Mouse (Mus musculus) limb, embryonic 13.5 days (tissue): ENCODE results near the gene Evi5. TPM values are rescaled to one million over a fixed set of nuclear protein-coding genes. Genes with fewer than 3 reads are reported as not detected.

Experiments used
- ATAC-seq: fragments of 200-750 bp; cut with Nextera tagmentation; 2 replicates; pipeline ENCODE4 v1.8.0; 2017; ENCODE audit warnings: low read depth, moderate number of reproducible peaks, moderate TSS enrichment; ENCODE audit not compliant: low FRiP score
- H3K27ac ChIP-seq: fragments of 300-500 bp; sonication (generic); 2 replicates; pipeline ENCODE4 v1.5.1; 2015; ENCODE audit warnings: inconsistent platforms, mild to moderate bottlenecking, moderate library complexity
- H3K27me3 ChIP-seq: fragments of 300-500 bp; sonication (generic); 2 replicates; pipeline ENCODE4 v1.6.1; 2015; ENCODE audit warnings: mild to moderate bottlenecking, inconsistent platforms
- H3K36me3 ChIP-seq: fragments of 300-500 bp; sonication (generic); 2 replicates; pipeline ENCODE4 v1.6.1; 2015; ENCODE audit warnings: inconsistent platforms, mild to moderate bottlenecking, moderate library complexity
- H3K4me1 ChIP-seq: fragments of 300-500 bp; sonication (generic); 2 replicates; pipeline ENCODE4 v1.6.1; 2015; ENCODE audit warnings: inconsistent platforms
- H3K4me2 ChIP-seq: fragments of 300-500 bp; sonication (generic); replicated peaks from 2 replicates; pipeline ENCODE4 v1.6.1; 2015; ENCODE audit warnings: inconsistent platforms, mild to moderate bottlenecking, moderate library complexity
- H3K4me3 ChIP-seq: fragments of 300-500 bp; sonication (generic); 2 replicates; pipeline ENCODE4 v1.5.1; 2015; ENCODE audit warnings: moderate library complexity, mild to moderate bottlenecking, inconsistent platforms
- H3K9ac ChIP-seq: fragments of 300-500 bp; sonication (generic); 2 replicates; pipeline ENCODE4 v1.6.1; 2015; ENCODE audit warnings: mild to moderate bottlenecking, inconsistent platforms
- H3K9me3 ChIP-seq: fragments of 300-500 bp; sonication (generic); 2 replicates; pipeline ENCODE4 v1.6.1; 2016; ENCODE audit warnings: inconsistent platforms
- WGBS: fragments of 180-500 bp; shearing (Covaris S2); methylation state at CpG from one replicate; pipeline ENCODE4 v1.1.7; 2015; 5-methylcytosine and 5-hydroxymethylcytosine counted together
- polyA plus RNA-seq: library from polyadenylated mRNA; unstranded; fragments of >200 nt; fragmentation: Nextera tagmentation; extraction: Ambion mirVana; gene quantifications from 2 replicates; pipeline ENCODE4 v1.2.1, GENCODE M21; 2015

Evi5 gene
- polyA plus RNA-seq, 1 experiment from 2014 or later: 88.5 TPM

DNA sequence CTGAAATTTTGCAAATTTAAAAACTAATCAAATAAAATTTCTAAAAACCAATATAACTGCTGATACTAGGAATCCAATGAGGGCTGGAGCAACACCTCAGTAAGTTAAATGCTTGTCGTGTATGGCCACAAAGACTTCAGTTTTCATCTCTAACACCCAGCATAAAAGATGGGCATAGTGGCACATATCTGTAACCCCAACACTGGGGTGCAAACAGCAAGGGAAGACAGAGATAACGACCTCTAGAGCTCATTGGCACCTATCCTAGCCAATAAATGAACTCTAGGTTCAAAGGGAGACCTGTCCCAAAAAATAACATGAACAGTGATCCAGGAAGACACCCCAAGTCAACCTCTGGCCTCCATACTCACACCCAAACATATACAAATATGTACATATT, 82.9 kb downstream of the Evi5 start:
- Histone ChIP-seq H3K4me1 (no peaks in the 10 kb centered on the region), H3K9ac (no peak overlapping the region), H3K27ac (no peak overlapping the region), H3K36me3 (peaks cover 19% of the 10 kb centered on the region), H3K4me2 (no peak overlapping the region), H3K9me3 (no peaks in the 10 kb centered on the region), H3K27me3 (no peaks in the 10 kb centered on the region), H3K4me3 (no peak overlapping the region)
- WGBS: 85% methylated on average over 2 of the region's 2 CpGs
- ATAC-seq: no peak

DNA sequence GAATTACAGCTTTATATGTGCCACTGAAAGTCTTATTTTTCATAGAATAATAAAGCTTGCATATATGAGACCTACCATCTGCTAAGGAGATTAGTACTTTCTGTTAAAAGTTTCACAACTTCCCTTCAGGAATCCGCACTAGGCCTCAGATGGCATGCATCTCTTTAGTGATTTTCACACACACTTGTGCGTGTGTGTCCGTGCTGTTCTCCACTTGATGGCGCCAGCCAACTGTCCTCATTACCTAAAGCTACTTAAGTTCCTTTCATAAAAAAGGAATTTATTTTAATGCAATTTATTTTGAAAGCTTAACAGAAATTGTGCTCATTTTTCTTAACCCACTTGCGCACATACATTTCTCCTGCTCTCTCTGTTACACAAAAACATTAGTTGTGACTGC, 85.4 kb downstream of the Evi5 start:
- no peaks in the 10 kb centered on the region for H3K4me1 ChIP-seq
- no peak overlapping the region for H3K4me3 ChIP-seq
- ATAC-seq: no peak
- peaks cover 16% of the 10 kb centered on the region for H3K36me3 ChIP-seq
- no peak overlapping the region for H3K27ac ChIP-seq
- no peaks in the 10 kb centered on the region for H3K9me3 ChIP-seq
- WGBS: 75% methylated on average over 5 of the region's 5 CpGs
- no peaks in the 10 kb centered on the region for H3K27me3 ChIP-seq
- H3K4me2 ChIP-seq: no peak overlapping the region
- no peak overlapping the region for H3K9ac ChIP-seq

DNA sequence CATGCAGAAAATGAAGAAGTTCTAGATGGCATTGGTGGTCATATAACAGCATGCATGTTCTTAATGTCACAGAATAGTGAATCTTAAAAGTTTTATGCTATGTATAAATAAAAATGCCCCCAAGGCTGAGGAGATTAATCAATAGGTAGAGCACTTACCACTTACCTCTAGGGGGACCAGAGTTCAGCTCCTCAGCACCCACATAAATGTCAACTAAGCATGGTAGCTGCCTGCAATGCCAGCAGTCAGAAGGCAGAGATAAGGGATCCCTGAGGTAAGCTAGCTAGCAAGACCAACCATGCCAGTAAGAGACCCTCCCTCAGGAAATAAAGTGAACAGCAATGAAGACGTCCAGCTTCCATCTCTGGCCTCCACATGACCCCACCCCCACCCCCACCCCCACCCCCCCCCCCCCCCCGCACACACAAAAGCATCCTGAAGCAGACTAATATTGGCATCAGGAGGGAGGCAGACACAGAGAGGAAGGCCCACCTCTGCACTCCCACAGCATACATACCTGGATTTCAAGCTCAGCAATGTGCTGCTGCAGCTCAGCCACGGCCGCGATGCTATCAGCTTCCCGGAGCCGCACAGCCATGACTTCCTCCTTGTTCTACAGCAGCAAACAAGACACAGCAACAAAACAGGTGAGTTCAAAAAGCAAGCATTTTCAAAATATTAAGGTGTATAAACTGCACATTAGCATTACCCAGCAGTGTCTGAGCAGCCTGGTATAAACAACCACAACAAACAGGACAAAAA, 87.0 kb downstream of the Evi5 start:
- WGBS: 75% methylated on average over 7 of the region's 7 CpGs
- H3K27me3 ChIP-seq: no peaks in the 10 kb centered on the region
- peaks cover 18% of the 10 kb centered on the region for H3K36me3 ChIP-seq
- H3K4me1 ChIP-seq: no peaks in the 10 kb centered on the region
- H3K9ac ChIP-seq: no peak overlapping the region
- no peaks in the 10 kb centered on the region for H3K9me3 ChIP-seq
- no peak overlapping the region for H3K4me3 ChIP-seq
- no peak overlapping the region for H3K27ac ChIP-seq
- no peak overlapping the region for H3K4me2 ChIP-seq
- ATAC-seq: no peak

DNA sequence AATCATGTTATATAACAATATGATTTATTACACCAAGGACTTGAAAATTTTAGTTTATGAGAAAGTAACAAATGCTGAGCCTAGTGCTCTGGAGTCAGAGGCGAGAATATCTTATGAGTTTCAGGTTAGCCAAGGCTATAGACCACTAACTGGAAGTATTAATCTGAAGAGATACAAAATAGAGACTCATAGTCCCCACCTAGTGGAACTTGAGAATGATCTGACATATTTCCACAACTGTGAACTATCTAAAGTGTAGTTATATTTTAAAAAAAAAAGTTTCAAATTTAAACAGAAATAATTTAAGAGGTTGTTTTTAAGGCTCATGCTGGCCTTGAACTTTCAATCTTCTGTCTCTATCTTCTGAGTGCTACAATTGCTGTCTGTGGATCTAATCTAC, 92.5 kb downstream of the Evi5 start:
- Histone ChIP-seq H3K4me1 (0 out of 2 replicates have a peak, but pooled peaks cover 3% of the 10 kb centered on the region), H3K27ac (no peak overlapping the region), H3K4me3 (no peak overlapping the region), H3K4me2 (no peak overlapping the region), H3K9ac (no peak overlapping the region), H3K36me3 (peaks cover 20% of the 10 kb centered on the region), H3K9me3 (no peaks in the 10 kb centered on the region), H3K27me3 (no peaks in the 10 kb centered on the region)
- no peak for ATAC-seq
- WGBS: 92% methylated on average over 1 of the region's 1 CpGs

DNA sequence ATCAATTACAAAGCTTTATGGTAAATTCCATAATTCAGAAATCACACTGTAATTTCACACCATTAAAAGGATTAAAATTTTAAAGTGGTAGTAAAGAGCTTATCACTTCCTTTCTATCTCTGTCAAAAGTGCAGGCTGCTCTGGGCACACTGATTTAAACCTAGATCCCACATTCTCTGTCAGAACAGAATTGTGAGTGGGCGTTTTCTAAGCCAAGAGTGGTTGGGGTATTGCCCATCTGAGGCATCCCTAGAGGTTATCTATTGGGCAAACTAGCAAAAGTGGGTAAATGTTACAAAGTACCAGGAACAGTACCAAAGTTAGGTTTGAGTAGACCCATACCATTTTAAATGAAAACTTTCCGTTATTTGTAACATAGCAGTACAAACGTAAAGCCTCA, 96.1 kb downstream of the Evi5 start:
- H3K27me3 ChIP-seq: no peaks in the 10 kb centered on the region

DNA sequence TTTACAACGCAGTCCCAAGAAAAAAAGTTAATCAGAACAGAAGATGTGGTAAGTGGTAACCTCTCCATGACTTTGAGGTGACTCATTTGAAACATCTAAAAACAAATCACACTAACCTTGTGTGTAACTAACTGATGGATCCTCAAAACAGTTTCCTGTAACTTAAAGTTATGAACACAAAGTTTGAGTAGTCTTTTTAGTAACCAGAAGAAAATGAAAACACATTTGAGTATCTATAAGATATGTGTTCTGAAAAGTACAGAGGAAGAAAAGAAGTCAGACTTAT, 97.4 kb downstream of the Evi5 start:
- no peak for ATAC-seq

More for the DNA sequence above, 96.1 kb downstream of the Evi5 start:
- Histone ChIP-seq H3K27ac (no peak overlapping the region), H3K9ac (no peak overlapping the region), H3K4me1 (0 out of 2 replicates have a peak, but pooled peaks cover 3% of the 10 kb centered on the region), H3K4me2 (no peak overlapping the region), H3K9me3 (no peaks in the 10 kb centered on the region), H3K4me3 (no peak overlapping the region), H3K36me3 (peaks cover 10% of the 10 kb centered on the region; the same call in 1 of the 2 replicates)
- WGBS: 85% methylated on average over 3 of the region's 3 CpGs
- no peak for ATAC-seq

DNA sequence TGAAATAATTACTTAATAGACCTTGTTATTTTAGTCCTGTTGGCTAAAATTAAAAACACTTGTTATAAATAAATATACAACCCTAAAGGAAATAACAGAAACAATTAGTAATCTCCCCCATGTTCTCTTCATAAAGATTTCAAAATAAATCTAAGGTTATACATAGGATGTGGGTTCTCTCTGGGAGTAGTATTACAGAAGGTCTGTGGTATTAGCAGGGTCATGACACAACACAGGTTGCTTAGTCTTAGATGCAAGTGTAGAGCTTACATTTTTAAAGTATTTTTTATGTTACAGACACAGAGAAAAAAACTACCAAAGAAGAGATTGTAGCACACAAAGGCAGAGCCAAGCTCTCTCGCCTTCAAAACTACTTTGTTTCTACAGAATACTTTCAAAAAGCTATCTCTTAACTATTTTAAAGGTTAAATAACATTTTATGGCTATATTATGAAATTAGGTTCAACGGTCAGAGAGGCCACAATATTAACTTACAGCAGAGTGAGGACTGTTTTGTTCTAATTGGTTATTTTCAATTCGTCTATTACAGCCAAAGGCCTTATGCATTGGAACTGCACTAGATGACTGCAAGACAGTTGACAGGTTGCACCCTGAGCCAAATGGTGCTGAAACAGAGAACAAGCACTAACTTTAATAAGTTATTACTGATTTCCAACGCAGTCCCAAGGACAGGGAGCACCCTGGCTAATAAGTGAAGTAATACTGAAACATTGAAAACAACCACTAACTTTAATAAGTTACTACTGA, 97.9 kb downstream of the Evi5 start:
- no peak overlapping the region for H3K9ac ChIP-seq
- no peak for ATAC-seq
- no peak overlapping the region for H3K4me2 ChIP-seq
- H3K4me3 ChIP-seq: no peak overlapping the region
- no peak overlapping the region for H3K27ac ChIP-seq
- no peaks in the 10 kb centered on the region for H3K9me3 ChIP-seq
- 0 out of 2 replicates have a peak, but pooled peaks cover 7% of the 10 kb centered on the region for H3K36me3 ChIP-seq
- 0 out of 2 replicates have a peak, but pooled peaks cover 3% of the 10 kb centered on the region for H3K4me1 ChIP-seq
- 73% methylated on average over 4 of the region's 4 CpGs for WGBS
- H3K27me3 ChIP-seq: no peaks in the 10 kb centered on the region

More for the DNA sequence above, 97.4 kb downstream of the Evi5 start:
- Histone ChIP-seq H3K27ac (no peak overlapping the region), H3K9me3 (no peaks in the 10 kb centered on the region), H3K9ac (no peak overlapping the region), H3K4me1 (0 out of 2 replicates have a peak, but pooled peaks cover 3% of the 10 kb centered on the region), H3K27me3 (no peaks in the 10 kb centered on the region), H3K4me3 (no peak overlapping the region), H3K36me3 (0 out of 2 replicates have a peak, but pooled peaks cover 7% of the 10 kb centered on the region), H3K4me2 (no peak overlapping the region)
- WGBS: 90% methylated on average over 1 of the region's 1 CpGs

DNA sequence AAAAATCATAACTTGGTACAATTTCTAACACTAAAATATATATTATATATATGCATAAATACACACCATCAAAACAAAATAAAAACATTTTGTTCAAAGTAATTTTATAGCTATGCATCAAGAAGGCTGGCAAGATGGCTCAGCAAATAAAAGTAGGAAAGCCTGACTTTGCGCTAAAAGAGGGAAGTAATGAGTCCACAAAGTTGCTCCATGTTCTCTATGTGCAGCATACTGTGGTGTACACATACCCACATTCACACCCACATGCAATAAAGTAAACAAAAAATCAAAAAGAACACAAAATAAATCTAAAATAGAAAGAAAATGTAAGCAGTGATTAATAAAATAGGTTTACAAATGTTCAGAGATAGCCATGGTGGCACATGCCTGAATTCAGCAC, 99.0 kb downstream of the Evi5 start:
- WGBS: 98% methylated on average over 1 of the region's 1 CpGs
- Histone ChIP-seq H3K27me3 (no peaks in the 10 kb centered on the region), H3K4me2 (no peak overlapping the region), H3K36me3 (0 out of 2 replicates have a peak, but pooled peaks cover 4% of the 10 kb centered on the region), H3K27ac (no peak overlapping the region), H3K9me3 (no peaks in the 10 kb centered on the region), H3K9ac (no peak overlapping the region), H3K4me1 (no peaks in the 10 kb centered on the region), H3K4me3 (no peak overlapping the region)
- no peak for ATAC-seq

DNA sequence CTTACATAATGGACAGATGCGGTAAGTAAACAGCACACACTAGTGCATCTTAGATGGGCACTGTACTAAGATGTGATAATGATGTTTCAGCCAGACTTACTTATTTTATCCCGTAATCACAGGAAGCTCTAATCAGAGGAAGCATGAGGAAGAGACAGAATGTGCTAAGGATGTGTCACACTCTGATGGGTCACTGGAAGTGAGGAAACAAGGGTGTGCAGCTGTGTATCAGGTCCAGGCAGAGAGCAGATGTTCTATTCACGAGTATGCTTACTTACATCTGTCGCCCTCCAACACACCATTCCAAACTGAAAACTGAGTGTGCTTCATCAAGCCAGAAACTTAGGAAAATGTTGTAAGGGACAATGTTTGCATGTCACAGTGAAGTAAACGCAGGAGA, 102.9 kb downstream of the Evi5 start:
- no peaks in the 10 kb centered on the region for H3K4me1 ChIP-seq
- WGBS: 85% methylated on average over 5 of the region's 5 CpGs
- H3K4me3 ChIP-seq: no peak overlapping the region
- peaks cover 15% of the 10 kb centered on the region for H3K36me3 ChIP-seq
- H3K9me3 ChIP-seq: peaks cover 7% of the 10 kb centered on the region; the same call in 1 of the 2 replicates
- no peak overlapping the region for H3K9ac ChIP-seq
- ATAC-seq: no peak
- no peak overlapping the region for H3K27ac ChIP-seq
- H3K4me2 ChIP-seq: no peak overlapping the region
- H3K27me3 ChIP-seq: no peaks in the 10 kb centered on the region

DNA sequence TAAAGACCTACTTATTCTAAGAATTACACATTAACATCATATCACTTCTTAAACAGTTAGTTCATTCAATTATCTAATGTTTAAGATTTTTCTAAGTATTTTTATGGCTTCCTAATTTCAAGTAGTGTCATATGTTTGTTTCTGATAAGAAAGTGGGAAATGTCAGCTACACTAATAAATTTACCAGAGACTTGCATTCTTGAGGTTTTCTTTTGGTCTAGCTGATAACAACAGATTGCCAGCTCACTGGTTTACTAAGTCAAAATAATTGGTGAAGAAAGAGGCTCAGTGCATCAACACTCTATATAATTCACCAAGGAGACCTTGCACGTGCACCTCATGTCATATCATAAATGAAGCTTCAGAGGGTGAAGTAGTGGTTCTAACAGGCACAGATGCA, 106.7 kb downstream of the Evi5 start:
- Histone ChIP-seq H3K9me3 (peaks cover 8% of the 10 kb centered on the region; the same call in 1 of the 2 replicates), H3K27ac (no peak overlapping the region), H3K27me3 (no peaks in the 10 kb centered on the region), H3K4me2 (no peak overlapping the region), H3K4me1 (no peaks in the 10 kb centered on the region), H3K4me3 (no peak overlapping the region), H3K36me3 (peaks cover 15% of the 10 kb centered on the region), H3K9ac (no peak overlapping the region)
- no peak for ATAC-seq
- WGBS: 93% methylated on average over 1 of the region's 1 CpGs

DNA sequence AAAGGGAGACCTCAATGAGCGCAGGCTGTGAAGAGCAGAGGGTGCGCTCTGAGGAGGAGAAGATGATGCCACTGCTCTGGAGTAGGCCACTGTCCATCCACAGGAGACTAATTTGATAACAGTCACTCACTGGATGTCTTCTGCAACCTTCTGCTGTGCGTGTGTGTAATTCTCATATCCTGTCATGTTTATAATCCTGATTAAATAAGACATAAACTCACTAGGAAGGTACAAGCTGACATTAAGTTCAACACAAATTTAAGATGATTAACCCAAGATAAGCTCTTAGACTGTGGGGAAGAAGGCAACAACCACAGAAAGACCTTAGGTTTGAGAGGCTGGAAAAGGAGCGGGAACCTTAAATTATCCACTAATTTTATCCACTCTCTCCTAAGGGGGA, 109.0 kb downstream of the Evi5 start:
- WGBS: 99% methylated on average over 4 of the region's 4 CpGs
- no peaks in the 10 kb centered on the region for H3K27me3 ChIP-seq
- peaks cover 15% of the 10 kb centered on the region for H3K36me3 ChIP-seq
- peaks cover 8% of the 10 kb centered on the region; the same call in 1 of the 2 replicates for H3K9me3 ChIP-seq
- H3K4me3 ChIP-seq: no peak overlapping the region
- no peaks in the 10 kb centered on the region for H3K4me1 ChIP-seq
- no peak for ATAC-seq
- H3K9ac ChIP-seq: no peak overlapping the region
- H3K27ac ChIP-seq: no peak overlapping the region
- no peak overlapping the region for H3K4me2 ChIP-seq

DNA sequence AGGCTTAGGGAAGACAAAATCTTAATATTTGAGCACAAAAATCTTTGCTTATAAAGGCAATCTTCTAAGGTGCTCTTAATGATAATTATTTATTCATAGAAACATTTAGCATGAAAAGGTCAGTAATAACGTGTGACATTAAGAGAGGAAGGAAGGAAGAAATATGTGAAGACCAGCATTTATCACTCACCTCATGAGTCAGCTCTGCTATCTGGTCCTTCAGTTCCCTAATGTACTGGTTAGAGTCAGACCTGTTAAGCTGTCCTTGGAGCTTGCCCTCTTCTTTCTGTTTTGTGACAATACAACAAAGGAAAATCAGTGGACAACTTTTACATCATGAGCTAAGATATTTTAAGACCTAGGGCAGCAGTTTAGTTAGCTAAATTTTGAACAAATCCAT, 110.4 kb downstream of the Evi5 start:
- WGBS: 80% methylated on average over 1 of the region's 1 CpGs
- Histone ChIP-seq H3K4me2 (no peak overlapping the region), H3K36me3 (peaks cover 20% of the 10 kb centered on the region), H3K27ac (no peak overlapping the region), H3K4me1 (no peaks in the 10 kb centered on the region), H3K9ac (no peak overlapping the region), H3K27me3 (no peaks in the 10 kb centered on the region), H3K4me3 (no peak overlapping the region), H3K9me3 (peaks cover 8% of the 10 kb centered on the region; the same call in 1 of the 2 replicates)
- no peak for ATAC-seq
